Mouse (Mus musculus): ENCODE data around the gene Parva.

Gene Parva

DNA sequence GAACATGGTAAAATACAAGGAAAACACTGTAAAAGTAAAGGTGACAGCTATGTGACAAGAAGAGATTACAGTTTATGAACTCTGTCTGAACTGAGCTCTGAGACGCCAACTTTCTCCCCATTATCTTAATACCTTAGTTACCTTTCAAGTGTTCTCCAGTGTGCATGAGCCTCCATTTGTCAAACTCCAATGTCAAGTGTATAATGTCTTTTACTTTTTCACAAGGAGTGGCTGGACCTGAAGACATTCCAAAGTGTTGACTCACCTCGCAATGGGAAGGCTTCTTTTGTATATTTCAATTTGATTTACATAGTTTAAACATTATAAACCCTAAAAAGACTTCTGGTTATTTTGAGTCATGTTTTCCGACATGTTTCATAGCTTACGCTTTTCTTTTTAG lies 3.9 kb upstream of the Parva start:
- in situ Hi-C loops (cut with MboI, MseI), result no loop called here

DNA sequence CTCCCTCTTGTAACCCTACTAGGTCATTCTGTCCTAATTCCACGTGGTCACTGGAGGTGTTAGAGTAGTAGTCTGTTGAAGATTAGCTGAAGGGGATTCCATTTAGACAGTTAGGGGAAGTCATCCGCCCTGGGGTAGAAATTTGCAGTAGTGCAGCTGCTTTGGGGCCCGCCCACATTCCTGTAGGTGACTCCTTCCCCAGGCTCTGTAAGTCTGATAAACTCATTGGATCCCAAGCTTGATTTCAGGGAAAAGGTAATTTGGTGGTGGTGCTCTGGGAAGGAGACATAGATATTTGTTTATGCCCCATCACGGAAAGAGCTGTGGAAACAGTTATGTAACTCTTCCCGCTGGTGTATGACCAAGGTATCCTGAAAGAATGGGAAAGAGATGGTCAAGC lies 494 bp upstream of the Parva start:
- in situ Hi-C loops (cut with MboI, MseI), result no loop called here

DNA sequence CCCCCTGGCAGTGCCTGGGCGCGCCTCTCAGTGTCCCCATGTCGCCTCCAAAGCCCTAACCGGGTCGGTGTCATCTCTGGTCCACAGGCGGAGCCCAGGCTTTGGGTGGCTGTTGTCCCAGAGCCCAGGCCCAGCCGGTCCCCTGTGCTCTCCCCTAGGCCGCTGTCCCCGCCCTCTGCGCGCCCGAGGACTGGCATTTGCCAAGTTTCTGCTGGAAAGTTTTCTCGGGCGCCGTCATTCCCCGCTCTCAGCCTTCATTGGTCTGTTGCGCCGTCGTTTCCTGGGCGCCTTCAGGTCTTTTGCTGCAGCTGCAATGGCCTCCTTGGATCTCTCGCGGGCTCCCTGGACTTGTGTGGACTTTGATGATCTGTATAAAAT lies 842 bp downstream of the Parva start:
- in situ Hi-C loops (cut with MboI, MseI), result no loop called here

DNA sequence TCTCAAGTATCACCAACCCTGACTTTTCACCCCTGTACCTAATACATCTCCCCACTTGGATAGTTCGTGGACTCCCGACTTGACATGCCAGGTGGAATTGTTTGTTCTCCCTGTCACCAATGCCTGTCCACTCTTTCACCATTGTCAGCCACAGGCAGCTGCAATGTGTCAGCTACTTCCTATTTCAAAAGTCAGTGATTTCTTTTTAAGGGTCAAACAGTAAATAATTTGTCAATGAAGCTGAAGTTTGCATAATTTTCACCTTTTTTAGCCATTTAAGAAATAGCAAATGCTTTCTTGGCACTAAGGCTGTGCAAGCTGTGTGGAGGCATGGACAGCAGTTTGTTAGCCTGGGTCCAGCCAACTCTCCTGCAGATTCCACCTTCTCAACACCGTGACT lies 12.5 kb downstream of the Parva start:
- in situ Hi-C loops (cut with MboI, MseI), result no loop called here

DNA sequence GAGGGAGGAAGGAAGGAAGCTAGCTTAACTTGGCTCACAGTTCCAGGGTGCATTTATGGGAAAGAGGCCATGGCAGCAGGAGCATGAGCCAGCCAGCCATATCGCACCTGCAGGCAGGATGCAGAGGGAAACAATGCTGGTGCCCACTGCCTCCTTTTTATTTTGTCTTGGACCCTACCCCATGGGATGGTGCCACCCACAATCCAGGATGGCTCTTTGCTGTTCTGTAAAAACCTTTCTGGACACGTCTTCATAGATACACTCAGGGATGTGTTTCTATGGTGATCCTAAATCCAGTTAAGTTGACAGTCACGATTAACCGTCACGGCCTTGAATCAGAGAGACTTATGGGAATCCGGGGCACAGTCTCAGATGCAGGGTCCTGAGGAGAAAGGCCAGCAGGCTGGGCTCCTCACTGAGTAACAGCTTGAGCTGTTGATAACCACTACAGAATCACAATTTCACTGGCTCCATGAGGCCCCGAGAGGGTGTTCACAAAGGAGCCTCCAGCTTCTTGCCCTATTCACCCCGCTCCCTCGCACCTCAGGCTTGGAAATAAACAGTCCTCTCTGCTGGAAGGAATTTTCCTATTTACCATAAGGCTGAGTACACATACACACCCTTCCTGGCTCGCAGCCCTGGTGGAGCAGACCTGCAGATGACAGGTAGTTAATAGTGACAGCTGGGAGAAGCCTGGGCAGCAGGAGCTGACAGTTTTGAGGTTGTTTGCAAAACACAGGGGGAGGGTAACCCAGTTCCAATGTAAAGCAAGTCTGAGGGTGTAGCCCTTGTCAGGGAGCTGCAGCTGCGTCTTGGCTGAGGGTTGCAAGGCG lies 17.1 kb downstream of the Parva start:
- in situ Hi-C loops (cut with MboI, MseI), result no loop called here

DNA sequence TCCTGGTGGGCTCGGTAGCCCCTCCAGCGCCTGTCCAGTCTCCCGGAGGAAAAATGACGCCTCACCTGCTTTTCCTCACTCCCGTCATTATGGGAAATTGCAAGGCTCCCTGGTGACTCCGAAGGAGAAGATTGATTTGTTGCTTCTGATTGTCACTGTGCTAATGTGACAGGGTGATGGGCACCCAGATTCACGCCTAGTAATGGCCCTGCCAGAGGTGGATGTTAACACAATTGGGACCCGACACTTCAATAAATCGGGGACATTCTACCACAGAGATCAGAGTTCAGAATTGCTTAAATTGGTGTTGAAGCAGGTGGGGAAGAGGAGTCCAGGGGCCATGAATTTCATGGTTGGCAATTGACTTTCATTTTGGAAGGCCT lies 17.7 kb downstream of the Parva start:
- in situ Hi-C loops (cut with MboI, MseI), result no loop called here

DNA sequence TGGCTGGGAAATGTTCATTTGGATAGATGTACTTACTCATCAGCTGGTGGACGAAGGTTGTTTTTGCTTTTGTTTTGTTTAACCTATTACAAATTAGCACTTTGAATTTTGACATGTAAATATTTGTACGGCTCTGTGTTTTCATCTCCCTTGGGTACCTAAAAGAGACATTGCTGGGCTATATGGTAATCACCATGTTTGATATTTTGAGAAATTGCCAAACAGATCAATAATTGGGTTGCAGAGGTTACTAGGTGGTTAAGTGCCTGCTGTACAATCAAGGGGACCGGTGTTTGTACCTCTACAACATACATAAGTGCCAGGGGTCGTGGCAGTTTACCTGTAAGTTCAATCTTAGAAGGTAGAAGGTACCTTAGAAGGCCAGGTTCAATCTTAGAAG lies 19.2 kb downstream of the Parva start:
- in situ Hi-C loops (cut with MboI, MseI), result no loop called here

DNA sequence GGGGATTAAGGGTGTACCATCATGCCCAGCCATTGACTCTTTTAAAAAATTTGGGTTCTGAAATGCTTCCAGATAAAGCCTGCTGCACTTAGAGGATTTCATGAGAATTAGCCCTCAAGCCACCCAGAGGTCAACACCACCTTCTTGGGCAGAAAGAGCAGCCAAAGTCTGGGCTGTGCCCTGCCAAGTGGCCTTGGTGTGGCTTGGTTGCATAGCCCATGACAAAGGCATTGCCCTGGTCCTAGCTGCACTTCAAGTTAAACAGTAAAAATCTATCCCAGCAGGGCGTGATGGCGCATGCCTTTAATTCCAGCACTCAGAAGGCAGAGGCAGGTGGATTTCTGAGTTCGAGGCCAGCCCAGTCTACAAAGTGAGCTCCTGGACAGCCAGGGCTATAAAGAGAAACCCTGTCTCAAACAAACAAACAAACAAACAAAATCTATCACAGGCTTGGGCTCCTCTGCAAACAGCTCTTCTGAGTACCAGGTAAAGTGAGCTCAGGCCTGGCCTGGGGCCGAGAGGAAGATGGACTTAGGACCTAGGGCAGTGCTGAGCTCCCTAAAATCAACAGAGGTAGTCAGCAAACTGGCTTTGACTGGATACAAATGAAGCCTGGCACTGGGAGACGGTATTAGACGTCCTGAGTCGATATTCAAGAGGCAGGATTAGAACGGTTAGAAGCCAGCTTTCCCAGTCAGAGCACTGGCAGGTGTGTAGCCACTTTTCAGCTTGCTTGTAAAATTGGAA lies 22.8 kb downstream of the Parva start:
- in situ Hi-C loops (cut with MboI, MseI), result no loop called here

DNA sequence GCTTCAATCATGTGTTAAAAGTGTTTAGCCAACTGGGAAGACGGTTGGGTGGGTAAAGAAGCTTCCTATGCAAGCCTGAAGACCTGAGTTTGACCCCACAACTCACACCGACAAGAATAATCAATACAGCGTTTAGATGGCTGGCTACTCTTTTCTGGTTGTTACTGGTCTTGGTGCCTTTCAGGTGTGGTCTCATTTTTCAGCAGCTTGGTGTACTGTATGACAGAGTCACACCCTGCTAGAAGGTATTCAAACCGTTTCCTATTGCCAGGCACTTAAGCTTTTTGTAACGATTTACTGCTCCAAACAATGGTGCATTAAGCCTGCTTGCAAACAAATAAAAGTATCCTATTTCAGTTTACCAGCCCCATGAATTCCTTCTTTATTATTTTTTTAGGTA lies 25.2 kb downstream of the Parva start:
- in situ Hi-C loops (cut with MboI, MseI), result no loop called here

DNA sequence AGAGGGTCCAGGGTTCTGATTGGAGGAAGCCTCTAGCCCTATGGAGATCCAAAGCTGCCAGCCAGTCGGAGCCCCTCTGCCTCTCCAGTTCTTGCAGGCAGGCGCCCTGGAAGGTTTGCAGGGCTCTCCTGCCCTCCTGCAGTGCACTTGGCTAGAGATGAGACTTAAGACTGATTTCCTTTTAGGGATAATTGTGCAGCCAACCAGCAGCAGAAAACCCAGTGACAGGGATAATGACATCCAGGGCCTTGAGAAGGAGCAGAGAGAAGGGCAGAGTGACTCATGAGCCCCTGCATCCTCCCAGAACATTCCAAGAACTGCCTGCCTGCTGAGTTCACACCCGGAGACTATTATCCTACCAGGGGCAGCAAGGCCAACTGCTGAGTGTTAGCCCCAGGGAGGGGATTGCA lies 26.5 kb downstream of the Parva start:
- in situ Hi-C loops (cut with MboI, MseI), result no loop called here

DNA sequence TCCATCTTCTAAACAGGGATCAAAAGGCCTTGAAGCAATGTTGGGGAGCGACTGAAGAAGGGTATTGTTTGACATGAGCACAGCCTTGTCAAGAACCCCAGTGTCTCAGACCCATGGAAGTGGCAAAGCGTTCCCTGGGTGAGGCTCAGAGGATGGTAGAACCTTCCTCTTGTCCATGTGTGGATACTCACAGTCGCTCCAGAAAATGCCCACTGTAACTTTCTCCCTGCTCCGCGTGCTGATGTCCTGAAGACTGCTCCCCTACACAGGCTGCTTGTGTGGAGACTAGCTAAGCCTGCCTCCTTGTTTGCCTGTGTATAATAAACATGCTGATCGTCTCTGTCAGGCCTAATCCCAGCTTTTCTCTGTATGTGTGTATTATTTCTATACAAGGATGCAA lies 27.1 kb downstream of the Parva start:
- in situ Hi-C loops (cut with MboI, MseI), result no loop called here

DNA sequence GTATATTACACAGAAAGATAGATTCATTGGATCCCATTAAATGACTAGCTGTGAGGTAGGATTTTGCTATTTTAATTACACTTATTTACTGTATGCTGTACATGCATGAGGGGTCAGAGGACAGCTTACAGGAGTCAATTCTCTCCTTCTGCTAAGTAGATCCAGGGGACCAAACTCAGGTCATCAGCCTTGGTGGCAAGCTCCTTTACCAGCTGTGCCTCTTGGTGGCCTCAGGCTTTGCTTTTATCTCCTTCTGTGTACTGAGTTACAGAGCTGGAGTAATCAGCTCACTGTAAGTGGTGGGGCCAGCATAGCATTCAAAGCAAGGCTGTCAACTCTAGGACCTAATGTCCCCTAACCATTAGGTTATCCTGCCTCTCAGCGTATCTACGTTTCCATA lies 27.6 kb downstream of the Parva start:
- in situ Hi-C loops (cut with MboI, MseI), result no loop called here

DNA sequence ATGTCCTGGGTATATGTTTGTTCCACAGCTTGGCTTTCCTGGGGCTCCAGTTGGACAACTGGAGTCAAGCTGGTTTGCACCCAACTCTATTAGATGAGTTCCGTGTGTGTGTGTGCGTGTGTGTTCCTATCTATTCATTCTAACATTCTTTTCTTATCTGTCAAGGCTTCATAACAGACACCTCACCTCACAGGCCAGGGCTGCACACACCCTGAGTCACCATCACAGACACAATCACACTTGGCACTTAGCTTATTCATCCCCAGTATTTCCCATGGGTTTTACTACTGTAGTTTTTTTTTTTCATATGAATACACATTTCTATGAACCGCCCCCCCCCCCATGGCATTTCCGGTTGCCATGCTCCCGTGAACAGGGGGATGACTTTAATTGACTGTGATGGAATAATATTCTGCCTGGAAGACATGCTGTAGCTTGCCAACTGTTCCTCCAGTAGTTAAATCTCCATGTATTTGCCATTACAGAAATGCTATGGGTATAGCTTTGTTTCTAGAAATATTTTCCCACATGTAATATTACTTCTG lies 28.3 kb downstream of the Parva start:
- in situ Hi-C loops (cut with MboI, MseI), result no loop called here

DNA sequence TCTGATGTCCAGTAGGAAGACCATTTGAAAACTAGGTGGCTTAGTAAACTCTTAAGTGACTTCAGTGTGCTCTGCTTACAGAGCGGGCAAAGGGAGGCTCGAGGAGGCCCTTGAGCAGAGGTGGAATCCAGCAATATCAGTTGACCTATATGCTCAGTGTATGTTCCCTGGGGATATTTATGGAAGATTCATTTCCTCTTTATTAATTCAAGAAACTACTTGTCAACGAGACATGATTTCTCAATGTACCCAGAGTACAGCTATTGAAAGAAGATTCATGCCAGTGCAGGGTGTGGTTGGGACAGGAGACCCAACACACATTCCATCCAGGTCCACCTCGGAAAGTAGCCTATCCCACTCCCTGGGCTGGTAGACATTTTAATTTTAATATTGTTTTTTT lies 30.1 kb downstream of the Parva start:
- in situ Hi-C loops (cut with MboI, MseI), result no loop called here

DNA sequence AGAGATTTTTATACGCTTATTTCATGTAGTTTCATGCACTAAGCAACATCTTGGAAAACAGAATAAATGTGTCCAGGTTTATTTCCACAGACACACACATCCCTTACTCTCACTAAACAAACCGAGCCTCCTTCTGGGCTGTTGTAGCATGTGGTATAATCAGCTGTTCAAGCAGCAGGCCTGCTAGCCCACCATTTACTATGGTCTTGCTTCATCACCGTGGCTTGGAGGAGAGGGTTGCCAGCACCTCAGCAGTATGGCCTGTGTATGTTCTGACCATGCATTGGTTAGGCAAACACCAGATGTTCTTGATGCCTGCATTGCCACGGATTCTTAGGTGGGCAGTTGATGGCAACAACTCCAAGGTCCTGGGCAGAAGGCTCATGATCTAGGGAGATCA lies 30.6 kb downstream of the Parva start:
- in situ Hi-C loops (cut with MboI, MseI), result no loop called here

DNA sequence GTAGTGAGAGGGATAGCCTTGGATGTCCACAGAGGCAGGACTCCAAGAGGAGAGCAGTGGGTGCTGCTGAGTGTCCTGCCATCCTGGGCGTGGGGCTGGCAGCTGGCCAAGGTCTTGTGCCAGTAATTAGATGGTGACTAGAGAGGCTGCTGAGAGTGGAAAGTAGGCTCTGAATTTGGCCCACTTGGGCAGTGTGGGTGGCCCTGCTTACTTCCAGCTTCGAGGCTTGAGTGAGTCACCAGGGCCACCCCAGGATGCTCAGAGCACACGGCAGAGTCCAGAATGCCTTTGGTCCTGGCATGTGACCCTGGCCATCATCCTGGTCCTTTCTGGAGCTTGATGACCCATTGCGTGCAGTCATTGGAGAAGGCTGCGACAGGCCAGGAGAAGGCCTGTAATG lies 31.1 kb downstream of the Parva start:
- in situ Hi-C loops (cut with MboI, MseI), result no loop called here

DNA sequence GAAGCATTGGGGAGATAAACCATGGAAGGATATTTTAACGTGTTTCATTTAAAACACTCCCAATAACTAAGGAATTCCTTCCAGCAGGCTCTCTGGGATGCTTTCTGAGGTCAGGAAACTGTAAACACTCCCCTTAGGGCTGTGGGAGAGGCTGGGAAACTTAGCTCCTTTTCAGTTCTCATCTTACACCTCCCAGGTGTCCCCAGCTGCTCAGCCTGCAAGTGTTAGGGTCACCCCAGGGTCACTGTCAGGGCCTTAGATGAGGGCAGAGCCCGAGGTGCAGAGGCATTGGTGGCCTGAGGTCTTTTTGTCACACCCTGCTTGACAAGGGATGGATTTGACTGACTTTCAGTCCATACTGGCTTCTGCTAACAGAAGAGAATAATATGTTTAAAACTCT lies 35.8 kb downstream of the Parva start:
- in situ Hi-C loops (cut with MboI, MseI), result no loop called here

DNA sequence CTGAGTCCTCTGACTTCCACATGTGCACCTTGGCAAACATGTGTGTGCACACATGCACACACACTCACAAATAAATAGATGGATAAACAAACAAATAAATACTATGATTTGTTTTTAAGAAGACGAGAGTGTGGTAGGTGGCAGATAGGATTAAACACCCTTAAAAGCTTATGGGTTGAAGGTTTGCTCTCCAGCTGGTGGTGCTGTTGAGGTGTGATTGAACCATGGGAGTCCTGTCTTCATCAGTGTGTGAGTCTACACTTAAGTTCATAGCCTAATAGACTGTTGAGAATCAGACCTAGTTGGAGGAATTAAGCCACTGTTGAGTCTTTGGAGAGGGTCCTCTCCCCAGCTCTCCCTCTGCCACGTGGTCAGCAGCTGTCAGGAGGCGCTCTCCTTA lies 38.6 kb downstream of the Parva start:
- in situ Hi-C loops (cut with MboI, MseI), result loop anchor here (5.0 kb wide), 1 partner anchor 64 kb away; no protein-coding TSS in a partner anchor

DNA sequence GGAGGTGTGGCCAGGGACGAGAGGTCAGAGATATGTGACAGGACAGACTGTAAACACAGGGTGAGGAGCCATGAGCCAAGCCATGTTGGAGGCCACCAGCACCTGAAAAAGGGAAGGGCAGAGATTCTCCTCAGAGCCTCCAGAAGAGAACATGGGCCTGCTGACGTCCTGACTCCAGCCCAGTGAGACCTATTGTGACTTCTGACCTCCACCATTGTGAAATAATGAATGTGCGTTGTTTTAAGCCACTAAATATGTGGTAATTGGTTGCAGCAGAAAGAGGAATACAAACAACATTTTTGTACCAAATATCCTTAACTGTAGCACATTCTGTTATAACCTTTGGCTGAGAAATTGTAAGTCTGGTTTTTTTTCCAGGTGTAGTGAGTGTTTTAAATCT lies 39.5 kb downstream of the Parva start:
- in situ Hi-C loops (cut with MboI, MseI), result loop anchor here (5.0 kb wide), 1 partner anchor 64 kb away; no protein-coding TSS in a partner anchor

DNA sequence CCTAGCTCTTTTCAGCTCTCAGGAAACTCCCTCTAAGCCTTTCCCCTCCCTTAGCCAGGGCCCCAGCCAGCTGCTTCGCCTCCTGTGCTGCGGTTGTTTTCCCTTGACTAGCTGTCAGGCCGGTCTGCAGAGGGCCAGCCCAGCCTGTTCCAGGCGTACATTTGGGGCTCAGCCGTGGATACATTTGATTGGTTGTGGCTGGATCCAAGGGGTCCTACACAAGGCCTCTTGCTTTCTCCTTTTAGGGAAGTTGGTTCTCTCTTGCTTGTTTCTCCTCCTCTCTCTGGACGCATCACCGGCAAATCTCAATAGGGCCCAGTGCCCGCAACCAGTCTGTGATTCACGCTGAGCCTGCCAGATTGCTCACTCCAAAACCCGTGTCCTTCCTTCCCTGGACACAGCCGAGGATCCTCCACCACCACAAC lies 40.4 kb downstream of the Parva start:
- in situ Hi-C loops (cut with MboI, MseI), result loop anchor here (5.0 kb wide), 1 partner anchor 65 kb away; no protein-coding TSS in a partner anchor

DNA sequence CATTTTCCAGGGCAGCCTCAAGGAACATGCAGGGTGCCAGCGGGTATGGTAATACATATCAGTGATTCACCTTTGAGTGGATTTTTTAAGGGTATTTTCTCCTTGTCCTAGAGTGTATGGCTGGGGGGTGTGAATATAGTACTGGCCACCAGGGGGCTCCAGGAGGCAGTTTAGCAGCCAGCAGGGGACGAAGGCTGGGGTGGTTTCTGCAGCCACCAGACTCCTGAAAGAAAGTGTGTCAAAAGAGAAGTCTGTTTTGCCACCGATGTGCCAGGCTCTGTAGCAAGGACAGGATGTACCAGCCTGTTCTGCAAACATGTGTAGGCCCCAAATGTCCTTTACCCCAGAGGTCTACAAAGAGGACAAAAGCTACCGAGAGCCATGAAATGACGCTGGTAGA lies 42.5 kb downstream of the Parva start:
- in situ Hi-C loops (cut with MboI, MseI), result loop anchor here (5.0 kb wide), 2 partner anchors 68 to 397 kb away; no protein-coding TSS in a partner anchor

DNA sequence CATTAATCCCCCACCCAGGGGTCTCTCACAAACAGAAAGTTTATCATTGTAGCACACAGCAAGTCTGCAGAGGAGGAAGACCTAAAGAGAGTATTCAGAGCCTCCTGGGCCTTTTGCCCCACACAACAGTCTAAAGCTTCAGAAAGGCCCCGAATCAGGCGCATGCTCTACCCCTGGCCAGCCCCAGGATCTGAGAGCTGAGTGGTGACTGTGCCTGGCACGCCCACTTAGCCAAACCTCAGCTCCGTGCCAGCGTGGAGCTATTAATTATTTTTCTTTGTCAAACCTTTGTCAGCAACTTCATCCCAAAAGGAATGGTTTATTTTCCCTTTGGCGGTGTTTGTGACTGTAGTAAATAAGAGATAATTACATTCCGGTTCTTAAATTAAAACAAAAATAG lies 44.0 kb downstream of the Parva start:
- in situ Hi-C loops (cut with MboI, MseI), result loop anchor here (5.0 kb wide), 1 partner anchor 396 kb away; no protein-coding TSS in a partner anchor

Data from T-helper 2 cell (primary cell).